Mouse (Mus musculus) embryonic facial prominence, embryonic 11.5 days (tissue): Measurements from ENCODE around the gene Abhd5. TPM values are rescaled to one million over a fixed set of nuclear protein-coding genes. Genes with fewer than 3 reads are reported as not detected.

ENCODE experiments used
- ATAC-seq: fragments of 200-750 bp; cut with Nextera tagmentation; replicated peaks from 2 replicates; pipeline ENCODE4 v1.8.0; 2017; ENCODE audit warnings: low read depth; ENCODE audit not compliant: insufficient number of reproducible peaks, low FRiP score, low TSS enrichment
- DNase-seq: peaks from one replicate; pipeline ENCODE4 v3.0.0-alpha.2; 2015; ENCODE audit warnings: low spot score
- H3K27ac ChIP-seq: fragments of 300-500 bp; sonication (generic); replicated peaks from 2 replicates; pipeline ENCODE4 v1.5.1; 2014; ENCODE audit warnings: mild to moderate bottlenecking, low read depth, low read length, control low read depth
- H3K27me3 ChIP-seq: fragments of 300-500 bp; sonication (generic); 2 replicates; pipeline ENCODE4 v1.6.1; 2014; ENCODE audit warnings: mild to moderate bottlenecking, low read length, moderate library complexity, mixed read lengths; ENCODE audit not compliant: control insufficient read depth, insufficient read depth
- H3K36me3 ChIP-seq: fragments of 300-500 bp; sonication (generic); replicated peaks from 2 replicates; pipeline ENCODE4 v1.6.1; 2014; ENCODE audit warnings: low read depth, mild to moderate bottlenecking, low read length, moderate library complexity, mixed read lengths; ENCODE audit not compliant: control insufficient read depth, insufficient read depth
- H3K4me1 ChIP-seq: fragments of 300-500 bp; sonication (generic); 2 replicates; pipeline ENCODE4 v1.6.1; 2014; ENCODE audit warnings: low read length, mixed read lengths; ENCODE audit not compliant: control insufficient read depth, insufficient read depth
- H3K4me2 ChIP-seq: fragments of 300-500 bp; sonication (generic); 2 replicates; pipeline ENCODE4 v1.6.1; 2014; ENCODE audit warnings: low read depth, mild to moderate bottlenecking, control low read depth, low read length, moderate library complexity
- H3K4me3 ChIP-seq: fragments of 300-500 bp; sonication (generic); 2 replicates; pipeline ENCODE4 v1.5.1; 2014; ENCODE audit warnings: low read depth, low read length, control low read depth
- H3K9ac ChIP-seq: fragments of 300-500 bp; sonication (generic); replicated peaks from 2 replicates; pipeline ENCODE4 v1.6.1; 2014; ENCODE audit warnings: mild to moderate bottlenecking, control low read depth, low read length
- H3K9me3 ChIP-seq: fragments of 300-500 bp; sonication (generic); replicated peaks from 2 replicates; pipeline ENCODE4 v1.6.1; 2016; ENCODE audit warnings: mild to moderate bottlenecking, low read length, inconsistent platforms, mixed read lengths; ENCODE audit not compliant: control insufficient read depth
- WGBS: fragments of 180-500 bp; shearing (Covaris S2); extraction: QIAGEN DNeasy Blood & Tissue Kit; methylation state at CpG from one replicate; pipeline ENCODE4 v1.1.7; 2014; 5-methylcytosine and 5-hydroxymethylcytosine counted together
- polyA plus RNA-seq: library from polyadenylated mRNA; unstranded; fragments of >200 nt; fragmentation: Nextera tagmentation; extraction: Ambion mirVana; gene quantifications from 2 replicates; pipeline ENCODE4 v1.2.1, GENCODE M21; 2014

The Abhd5 gene
- polyA plus RNA-seq, 1 experiment from 2014 or later: 29.2 TPM

- H3K4me1 ChIP-seq: no peaks in the 10 kb centered on the region
- WGBS: 93% methylated on average over 6 of the region's 6 CpGs
Measured at GRCm38 (mm10) chr9:122370292-122370794, 18.9 kb downstream of the Abhd5 start.

GRCm38 (mm10) chr9:122372506-122372905 lies 21.1 kb downstream of the Abhd5 start:
- Histone ChIP-seq H3K9me3 (no peaks in the 10 kb centered on the region), H3K4me2 (no peak overlapping the region), H3K36me3 (no peaks in the 10 kb centered on the region), H3K9ac (no peak overlapping the region), H3K27me3 (no peaks in the 10 kb centered on the region), H3K27ac (no peak overlapping the region), H3K4me1 (no peaks in the 10 kb centered on the region), H3K4me3 (no peak overlapping the region)
- ATAC-seq (no peak), DNase-seq (peak; percentile 31)
- 32% methylated on average over 4 of the region's 4 CpGs for WGBS

More at GRCm38 (mm10) chr9:122370292-122370794, 18.9 kb downstream of the Abhd5 start:
- H3K9ac ChIP-seq: no peak overlapping the region
- no peaks in the 10 kb centered on the region for H3K36me3 ChIP-seq
- no peak overlapping the region for H3K4me3 ChIP-seq
- no peaks in the 10 kb centered on the region for H3K9me3 ChIP-seq
- ATAC-seq (no peak), DNase-seq (no peak)
- no peak overlapping the region for H3K27ac ChIP-seq
- H3K4me2 ChIP-seq: no peak overlapping the region
- H3K27me3 ChIP-seq: no peaks in the 10 kb centered on the region

DNA sequence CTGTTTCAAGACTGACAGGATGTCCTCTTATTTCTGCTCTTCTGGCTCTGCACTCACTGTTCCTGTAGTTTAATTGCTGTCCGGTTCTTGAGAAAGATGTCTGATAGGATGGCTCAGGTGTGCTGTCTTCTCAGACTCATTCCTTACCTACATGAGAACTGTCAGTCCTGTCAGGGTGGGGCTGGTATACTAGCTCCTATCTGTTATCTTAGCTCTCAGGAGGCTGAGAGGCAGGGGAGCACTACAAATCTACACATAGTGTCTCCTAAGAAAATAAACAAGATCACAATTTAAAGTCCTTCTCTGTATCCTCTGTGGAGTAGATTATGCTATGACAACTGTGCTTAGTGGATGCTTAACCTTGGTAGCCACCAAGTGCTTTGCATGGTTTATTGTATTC lies 21.6 kb downstream of the Abhd5 start:
- Histone ChIP-seq H3K9ac (no peak overlapping the region), H3K27me3 (no peaks in the 10 kb centered on the region), H3K4me1 (no peaks in the 10 kb centered on the region), H3K36me3 (no peaks in the 10 kb centered on the region), H3K27ac (no peak overlapping the region), H3K9me3 (no peaks in the 10 kb centered on the region), H3K4me2 (no peak overlapping the region), H3K4me3 (no peak overlapping the region)
- ATAC-seq: no peak
- no peak for DNase-seq
- WGBS: 81% methylated on average over 1 of the region's 1 CpGs

- no peak for ATAC-seq
- H3K36me3 ChIP-seq: no peaks in the 10 kb centered on the region
- H3K27ac ChIP-seq: no peak overlapping the region
- no peak overlapping the region for H3K9ac ChIP-seq
- no peaks in the 10 kb centered on the region for H3K4me1 ChIP-seq
- H3K4me3 ChIP-seq: no peak overlapping the region
- no peaks in the 10 kb centered on the region for H3K9me3 ChIP-seq
- no peaks in the 10 kb centered on the region for H3K27me3 ChIP-seq
- no peak for DNase-seq
- 88% methylated on average over 6 of the region's 6 CpGs for WGBS
- no peak overlapping the region for H3K4me2 ChIP-seq
Measured at GRCm38 (mm10) chr9:122378986-122379385, 27.6 kb downstream of the Abhd5 start.

- Histone ChIP-seq H3K9me3 (no peaks in the 10 kb centered on the region), H3K27ac (no peak overlapping the region), H3K4me2 (no peak overlapping the region), H3K4me1 (no peaks in the 10 kb centered on the region), H3K4me3 (no peak overlapping the region), H3K36me3 (no peaks in the 10 kb centered on the region), H3K27me3 (no peaks in the 10 kb centered on the region), H3K9ac (no peak overlapping the region)
- DNase-seq: no peak
- no peak for ATAC-seq
- WGBS: 77% methylated on average over 6 of the region's 6 CpGs
Measured at GRCm38 (mm10) chr9:122380959-122381358, 29.6 kb downstream of the Abhd5 start.

DNA sequence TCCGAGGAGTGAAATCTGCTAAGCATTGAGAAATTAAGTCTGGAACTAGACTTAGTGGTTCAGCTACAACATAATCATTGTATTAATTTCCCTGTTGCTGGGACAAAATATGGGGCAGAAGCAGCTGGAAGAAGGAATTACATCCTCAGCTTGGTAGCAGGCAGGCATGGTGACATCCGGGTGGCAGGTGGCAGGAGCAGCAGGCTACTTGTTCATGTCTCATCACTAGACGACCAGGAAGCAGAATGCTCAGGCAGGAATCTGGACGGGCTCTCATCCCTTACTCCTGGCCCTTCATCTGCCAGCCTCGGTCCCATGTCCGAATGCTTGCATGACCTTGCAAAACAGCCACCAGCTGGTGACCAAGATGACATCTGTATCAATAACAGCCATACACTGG lies 30.6 kb downstream of the Abhd5 start:
- WGBS: 87% methylated on average over 6 of the region's 6 CpGs
- no peak overlapping the region for H3K9ac ChIP-seq
- ATAC-seq: no peak
- no peak overlapping the region for H3K27ac ChIP-seq
- no peak for DNase-seq
- H3K27me3 ChIP-seq: no peaks in the 10 kb centered on the region
- no peak overlapping the region for H3K4me2 ChIP-seq
- no peaks in the 10 kb centered on the region for H3K4me1 ChIP-seq
- H3K9me3 ChIP-seq: no peaks in the 10 kb centered on the region
- no peaks in the 10 kb centered on the region for H3K36me3 ChIP-seq
- H3K4me3 ChIP-seq: no peak overlapping the region

- no peak overlapping the region for H3K9ac ChIP-seq
- no peak overlapping the region for H3K4me3 ChIP-seq
- ATAC-seq (no peak), DNase-seq (no peak)
- H3K36me3 ChIP-seq: no peaks in the 10 kb centered on the region
- H3K4me1 ChIP-seq: no peaks in the 10 kb centered on the region
- H3K27me3 ChIP-seq: no peaks in the 10 kb centered on the region
- no peak overlapping the region for H3K27ac ChIP-seq
- no peaks in the 10 kb centered on the region for H3K9me3 ChIP-seq
- H3K4me2 ChIP-seq: no peak overlapping the region
- WGBS: 83% methylated on average over 3 of the region's 3 CpGs
Measured at GRCm38 (mm10) chr9:122386015-122386414, 34.6 kb downstream of the Abhd5 start.

DNA sequence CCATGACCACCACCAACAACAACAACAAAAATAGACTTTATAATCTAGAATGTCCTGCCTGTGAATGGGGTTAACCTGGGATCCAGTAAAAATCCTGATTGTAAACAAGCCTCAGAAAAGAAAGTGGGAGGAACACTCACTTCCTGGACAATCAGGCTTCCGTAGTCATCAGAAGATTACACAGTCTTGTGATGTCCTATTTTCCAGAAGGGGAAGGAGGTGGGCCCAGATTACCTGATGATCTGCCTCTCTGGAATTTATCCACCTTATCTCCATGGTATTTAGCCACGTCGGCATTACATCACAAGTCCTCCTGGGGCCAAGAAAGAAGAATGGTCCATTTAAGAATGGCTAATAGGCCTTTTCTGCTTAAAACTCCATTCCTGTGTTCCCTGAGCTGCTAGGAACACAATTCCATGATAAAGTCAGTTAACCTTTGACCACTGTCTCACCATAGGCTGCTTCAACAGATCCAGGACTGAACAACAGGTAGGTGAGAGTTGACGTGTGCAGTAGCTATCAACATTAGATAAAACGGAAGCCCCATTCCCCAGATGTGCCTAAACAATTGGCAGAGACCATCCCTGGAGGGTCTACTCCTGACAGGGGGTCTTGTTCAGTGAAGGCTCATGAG lies 38.0 kb downstream of the Abhd5 start:
- no peaks in the 10 kb centered on the region for H3K27me3 ChIP-seq
- DNase-seq (no peak), ATAC-seq (no peak)
- H3K9me3 ChIP-seq: no peaks in the 10 kb centered on the region
- no peak overlapping the region for H3K4me3 ChIP-seq
- H3K27ac ChIP-seq: no peak overlapping the region
- H3K9ac ChIP-seq: no peak overlapping the region
- no peaks in the 10 kb centered on the region for H3K36me3 ChIP-seq
- 89% methylated on average over 5 of the region's 5 CpGs for WGBS
- H3K4me1 ChIP-seq: no peaks in the 10 kb centered on the region
- no peak overlapping the region for H3K4me2 ChIP-seq
